Mouse (Mus musculus): ENCODE measurements around the gene Dmrtc1c1. TPM values are rescaled to one million over a fixed set of nuclear protein-coding genes. Genes with fewer than 3 reads are reported as not detected.
"Not testable (repeated sequence)": the region's sequence is repeated elsewhere in the genome, so short reads cannot be mapped to it uniquely, and the experiment has no call there.

Gene Dmrtc1c1
- total RNA-seq (2021), result not detected
- long read RNA-seq, experiment 1, result 0 reads
- long read RNA-seq, experiment 2, result 0 reads

GRCm38 (mm10) chrX:102802663-102803062, at the start of gene Dmrtc1c1:
Gene Dmrtc1c1 (plus strand): TSS chrX:102802963.
- DNase-seq (ENCODE audit: low spot score in 2 of 2), result not testable (repeated sequence)

- no peak for DNase-seq (ENCODE audit: low spot score in 2 of 2)
Observed at GRCm38 (mm10) chrX:102765878-102766277, 36.9 kb upstream of the Dmrtc1c1 start.

DNA sequence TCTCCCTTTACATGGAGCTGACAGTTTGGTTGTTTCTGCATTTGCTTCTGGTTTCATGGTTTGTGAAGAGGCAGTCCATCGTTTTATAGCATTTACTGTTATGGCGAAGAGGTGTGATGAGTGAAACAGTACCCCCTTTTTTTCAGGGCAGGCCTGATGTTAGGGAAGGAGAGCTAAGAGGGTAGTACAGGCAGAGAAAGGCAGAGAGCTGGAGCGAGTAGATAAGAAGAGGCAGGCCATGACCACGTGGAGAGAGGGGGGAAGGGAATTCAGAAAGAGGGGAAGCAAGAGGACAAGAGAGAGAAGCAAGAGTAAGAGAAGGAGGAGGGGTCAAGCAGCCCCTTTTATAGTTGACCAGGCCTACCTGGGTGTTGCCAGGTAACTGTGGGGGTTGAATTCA, 9.5 kb downstream of the Dmrtc1c1 start:
- no peak for DNase-seq (ENCODE audit: low spot score in 2 of 2)

- DNase-seq (ENCODE audit: low spot score in 2 of 2), result not testable (repeated sequence)
Observed at GRCm38 (mm10) chrX:102854516-102854915, 51.8 kb downstream of the Dmrtc1c1 start, which contains the start of gene Dmrtc1c2. Gene Dmrtc1c2 (minus strand): TSS chrX:102854616.

Other genes with a start within 250 kb of the Dmrtc1c1 start
- 10 to 100 TPM; 17.3 to 17.8 TPM for gene Phka1, start 158.7 kb upstream of the Dmrtc1c1 start, total RNA-seq (2021)
- gene Gm3880, start 116.0 kb upstream of the Dmrtc1c1 start, total RNA-seq (2021), result not detected
- not detected for gene Gm9112, start 95.3 kb upstream of the Dmrtc1c1 start, total RNA-seq (2021)
- gene Dmrtc1b, start 95.1 kb upstream of the Dmrtc1c1 start, total RNA-seq (2021), result not detected
- not detected for gene Dmrtc1c2, start 51.7 kb downstream of the Dmrtc1c1 start, total RNA-seq (2021)
- not detected for gene 1700031F05Rik, start 65.0 kb downstream of the Dmrtc1c1 start, total RNA-seq (2021)
- gene Dmrtc1a, start 105.7 kb downstream of the Dmrtc1c1 start, total RNA-seq (2021), result 1 to 10 TPM; 6.5 to 7.9 TPM
- gene 1700011M02Rik, start 105.9 kb downstream of the Dmrtc1c1 start, total RNA-seq (2021), result not detected
- gene 1700018G05Rik, start 125.4 kb downstream of the Dmrtc1c1 start, total RNA-seq (2021), result not detected

Measured in left cerebral cortex, adult 18-20 months (tissue).